18 mouse cellular contexts compared by ENCODE assay signal in the genomic region with DNA sequence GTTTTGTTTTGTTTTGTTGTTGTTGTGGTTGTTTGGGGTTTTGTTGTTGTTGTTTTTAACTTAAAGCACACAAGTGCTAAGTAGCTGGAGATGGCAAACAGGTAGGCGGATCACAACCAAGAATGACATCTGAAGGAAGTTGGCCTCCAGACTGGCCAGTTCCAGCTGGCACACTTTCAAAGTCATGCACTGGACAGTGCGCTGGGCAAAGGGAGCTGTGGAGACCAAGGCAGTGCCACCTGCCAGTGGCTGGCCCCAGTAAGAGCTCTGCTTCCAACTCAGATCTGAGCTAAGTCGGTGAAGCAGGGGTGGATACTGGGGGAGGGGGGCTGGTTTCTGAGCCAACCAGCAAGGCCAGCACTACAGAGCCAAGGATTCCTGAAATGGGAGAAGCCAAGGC. TPM values are rescaled to one million over a fixed set of nuclear protein-coding genes. Genes with fewer than 3 reads are reported as not detected.
DNase-seq lines count a peak whose midpoint lies in the region; ATAC-seq lines count a peak whose summit lies in the region.
"Had no signal": no experiment of that assay in that cellular context is flagged by ENCODE, and none has a peak within 500 bp of the region (broad histone marks: within the 10 kb centered on the region; RNA-seq: fewer than 3 reads in every experiment).

No protein-coding gene starts in this region.

- peak; percentile 63 to 65 for DNase-seq in cerebellum, postnatal 14 days
- no peak for DNase-seq in cerebellum, adult 11 months
- peak; percentile 50 for DNase-seq in kidney, adult 11 months
- DNase-seq in adrenal gland, postnatal 14 days: peak; percentile 77
- DNase-seq in kidney, postnatal 25 days: peak; percentile 67 to 77
- DNase-seq in layer of hippocampus, adult 11-12 months (ENCODE audit: low spot score): no peak
- DNase-seq in frontal cortex, postnatal 36 days (ENCODE audit: low spot score in 2 of 2): no peak
- DNase-seq: layer of hippocampus, postnatal 36 days; lung, postnatal 36 days; thymus, postnatal 25 days had no signal

- WGBS in kidney, embryonic 16.5 days: 78% methylated on average over 3 of the region's 3 CpGs

- H3K4me3 ChIP-seq in kidney, embryonic 16.5 days (ENCODE audit: low read length): no peak overlapping the region
- H3K4me3 ChIP-seq: embryonic facial prominence, embryonic 15.5 days; forebrain, embryonic 12.5 days; hindbrain, embryonic 13.5 days; limb, embryonic 12.5 days had no signal

- peaks cover 10% of the 10 kb centered on the region; the same call in 1 of the 2 replicates for H3K4me1 ChIP-seq in kidney, embryonic 16.5 days (ENCODE audit: insufficient read depth, low read length)

- no peaks in the 10 kb centered on the region for H3K36me3 ChIP-seq in kidney, embryonic 16.5 days (ENCODE audit: insufficient read depth, low read length)
- H3K36me3 ChIP-seq: embryonic facial prominence, embryonic 15.5 days; forebrain, embryonic 12.5 days; hindbrain, embryonic 13.5 days; limb, embryonic 12.5 days had no signal

- no peak for ATAC-seq in kidney, embryonic 16.5 days (ENCODE audit: low FRiP score, low TSS enrichment)
- ATAC-seq: intestine, postnatal 0 days had no signal

- no peak overlapping the region for H3K9ac ChIP-seq in kidney, embryonic 16.5 days (replicated peaks; ENCODE audit: low read length)
- H3K9ac ChIP-seq: embryonic facial prominence, embryonic 15.5 days; forebrain, embryonic 12.5 days; hindbrain, embryonic 13.5 days; limb, embryonic 12.5 days had no signal

- H3K27me3 ChIP-seq in kidney, embryonic 16.5 days (ENCODE audit: insufficient read depth, low read length): no peaks in the 10 kb centered on the region
- H3K27me3 ChIP-seq: embryonic facial prominence, embryonic 15.5 days; forebrain, embryonic 12.5 days; hindbrain, embryonic 13.5 days; limb, embryonic 12.5 days had no signal

- H3K27ac ChIP-seq in kidney, embryonic 16.5 days (ENCODE audit: low read length): no peak overlapping the region
- H3K27ac ChIP-seq: embryonic facial prominence, embryonic 15.5 days; forebrain, embryonic 12.5 days; hindbrain, embryonic 13.5 days; limb, embryonic 12.5 days had no signal

- no peaks in the 10 kb centered on the region for H3K9me3 ChIP-seq in kidney, embryonic 16.5 days (ENCODE audit: low read length)
- H3K9me3 ChIP-seq: embryonic facial prominence, embryonic 15.5 days; forebrain, embryonic 12.5 days; hindbrain, embryonic 13.5 days; limb, embryonic 12.5 days had no signal

- H3K4me2 ChIP-seq in kidney, embryonic 16.5 days (replicated peaks; ENCODE audit: low read depth, low read length): no peak overlapping the region
- H3K4me2 ChIP-seq: embryonic facial prominence, embryonic 15.5 days; forebrain, embryonic 12.5 days; hindbrain, embryonic 13.5 days; limb, embryonic 12.5 days; midbrain, embryonic 11.5 days had no signal

RNA-seq across cellular contexts. Expression of a gene that starts 7.5 kb away (rescaled TPM):
- polyA plus RNA-seq in kidney, embryonic 16.5 days (2015; fragmentation: Nextera tagmentation; extraction: Ambion mirVana): 0.76 and 0.86 TPM in 2 replicates
- 0.59 and 0.75 TPM in 2 replicates for total RNA-seq in adrenal gland, postnatal 14 days (2021)
- total RNA-seq: common myeloid progenitor, adult 5-6 weeks had no signal

RNA-seq across cellular contexts. Expression of a gene that starts 39.0 kb away (rescaled TPM):
- polyA plus RNA-seq in kidney, embryonic 16.5 days (2015; fragmentation: Nextera tagmentation; extraction: Ambion mirVana): 0.11 TPM in 1 of 2 replicates, not detected in the other
- 0.67 and 0.75 TPM in 2 replicates for total RNA-seq in adrenal gland, postnatal 14 days (2021)
- total RNA-seq: common myeloid progenitor, adult 5-6 weeks; layer of hippocampus, postnatal 36 days had no signal
- polyA plus RNA-seq: forebrain, embryonic 12.5 days; hindbrain, embryonic 13.5 days; limb, embryonic 12.5 days; midbrain, embryonic 11.5 days had no signal

Comparison
In these comparisons a context has a peak if more than half of its experiments do, and no peak if none do; other contexts are left out.
1. DNase-seq: peak in cerebellum, postnatal 14 days (2 of 2), kidney, adult 11 months (single experiment), adrenal gland, postnatal 14 days (single experiment) and kidney, postnatal 25 days (2 of 2); none in cerebellum, adult 11 months (single experiment), layer of hippocampus, adult 11-12 months (single experiment) and frontal cortex, postnatal 36 days (0 of 2).